Mouse (Mus musculus) lung, postnatal 10 days (tissue): ENCODE data around the gene Gper1.
"Not testable (repeated sequence)": the region's sequence is repeated elsewhere in the genome, so short reads cannot be mapped to it uniquely, and the experiment has no call there.

Experiments used
- DNase-seq: peaks from one replicate; pipeline ENCODE4 v3.0.0; 2021

The Gper1 gene

DNA sequence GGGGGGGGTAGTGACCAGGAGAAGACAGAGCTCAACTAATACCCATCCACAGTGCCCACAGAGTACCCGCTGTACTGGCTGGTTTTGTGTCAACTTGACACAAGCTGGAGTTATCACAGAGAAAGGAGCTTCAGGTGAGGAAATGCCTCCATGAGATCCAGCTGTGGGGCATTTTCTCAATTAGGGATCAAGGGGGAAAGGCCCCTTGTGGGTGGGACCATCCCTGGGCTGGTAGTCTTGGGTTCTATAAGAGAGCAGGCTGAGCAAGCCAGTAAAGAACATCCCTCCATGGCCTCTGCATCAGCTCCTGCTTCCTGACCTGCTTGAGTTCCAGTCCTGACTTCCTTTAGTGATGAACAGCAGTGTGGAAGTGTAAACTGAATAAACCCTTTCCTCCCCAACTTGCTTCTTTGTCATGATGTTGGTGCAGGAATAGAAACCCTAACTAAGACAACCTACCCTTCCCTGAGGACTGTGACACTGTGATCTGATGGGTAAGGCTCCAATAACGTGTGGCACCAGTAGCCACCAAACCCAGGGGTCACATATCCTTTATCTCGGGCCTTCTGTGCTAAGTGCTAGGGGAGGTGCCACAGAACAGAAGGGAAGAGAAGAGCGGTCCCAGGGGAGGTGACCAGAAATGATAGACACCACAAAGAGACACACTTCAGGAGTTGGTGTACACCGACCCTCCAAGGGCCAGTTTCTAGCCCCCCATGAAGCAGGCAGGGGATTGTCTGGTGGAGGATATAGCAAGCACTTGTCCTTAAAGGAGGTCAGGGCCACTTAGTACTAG is 32.4 kb upstream of the Gper1 start:
- not testable (repeated sequence) for DNase-seq

DNA sequence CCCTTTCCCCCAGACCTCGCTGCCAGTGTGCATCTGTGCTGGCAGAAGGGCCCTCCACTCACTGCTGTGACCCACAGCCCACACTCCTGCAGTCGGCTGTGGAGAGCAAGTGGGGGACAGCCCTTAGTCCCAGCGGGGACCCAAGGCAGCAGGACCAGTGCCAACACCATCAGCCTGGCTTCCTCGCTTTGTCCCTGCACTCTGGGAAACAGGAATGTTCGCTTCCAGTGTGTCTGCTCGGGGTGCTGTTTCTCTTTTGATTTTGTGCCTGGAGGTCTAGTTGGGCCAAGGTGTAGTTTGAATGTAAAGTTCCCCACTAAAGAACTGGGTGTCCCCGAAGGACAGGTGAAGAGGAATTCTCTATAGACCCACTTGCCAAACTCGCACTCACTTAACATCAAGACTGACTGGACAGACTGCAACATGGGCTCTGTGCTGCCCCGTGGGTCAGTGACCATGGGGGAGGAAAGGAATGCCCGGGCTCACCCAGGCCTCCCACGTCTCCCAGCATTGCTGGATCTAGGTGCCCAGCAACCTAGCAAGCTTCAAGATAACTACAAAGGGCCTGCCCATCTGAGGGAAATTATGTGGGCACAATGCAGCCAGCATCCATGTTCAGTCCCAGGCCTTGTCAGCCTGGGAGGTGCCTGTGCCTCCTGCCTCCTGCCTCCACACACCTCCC is 31.5 kb upstream of the Gper1 start:
- DNase-seq: no peak

DNA sequence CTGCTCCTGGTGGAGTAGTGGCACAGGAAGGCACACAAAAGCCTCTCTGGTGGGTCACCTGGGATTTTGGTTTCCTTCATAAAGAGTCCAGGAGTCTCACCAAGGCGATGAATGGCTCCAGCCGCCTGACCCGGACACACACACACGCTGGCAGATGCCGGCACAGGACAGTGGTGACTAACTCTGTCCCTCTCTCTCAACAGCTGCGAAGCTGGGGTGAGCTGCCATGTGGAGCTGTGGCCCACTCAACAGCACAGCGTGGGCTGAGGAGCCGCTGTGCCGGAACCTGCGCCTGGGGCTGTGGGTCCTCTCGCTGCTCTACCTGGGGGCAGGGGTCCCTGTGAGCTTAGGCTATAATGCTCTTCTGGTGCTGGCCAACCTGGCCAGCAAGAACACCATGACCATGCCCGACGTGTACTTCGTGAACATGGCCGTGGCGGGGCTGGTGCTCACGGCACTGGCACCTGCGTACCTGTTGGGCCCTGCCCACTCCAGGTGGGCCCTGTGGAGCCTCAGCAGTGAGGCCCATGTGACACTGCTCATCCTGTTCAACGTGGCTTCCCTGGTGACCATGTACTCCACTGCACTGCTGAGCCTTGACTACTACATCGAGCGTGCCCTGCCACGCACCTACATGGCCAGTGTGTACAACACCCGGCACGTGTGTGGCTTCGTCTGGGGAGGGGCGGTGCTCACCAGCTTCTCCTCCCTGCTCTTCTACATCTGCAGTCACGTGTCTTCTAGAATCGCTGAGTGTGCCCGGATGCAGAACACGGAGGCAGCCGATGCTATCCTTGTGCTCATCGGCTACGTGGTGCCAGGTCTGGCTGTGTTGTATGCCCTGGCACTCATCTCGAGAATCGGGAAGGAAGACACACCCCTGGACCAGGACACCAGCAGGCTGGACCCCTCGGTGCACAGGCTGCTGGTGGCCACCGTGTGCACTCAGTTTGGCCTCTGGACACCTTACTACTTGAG is 30.4 kb upstream of the Gper1 start:
- no peak for DNase-seq

DNA sequence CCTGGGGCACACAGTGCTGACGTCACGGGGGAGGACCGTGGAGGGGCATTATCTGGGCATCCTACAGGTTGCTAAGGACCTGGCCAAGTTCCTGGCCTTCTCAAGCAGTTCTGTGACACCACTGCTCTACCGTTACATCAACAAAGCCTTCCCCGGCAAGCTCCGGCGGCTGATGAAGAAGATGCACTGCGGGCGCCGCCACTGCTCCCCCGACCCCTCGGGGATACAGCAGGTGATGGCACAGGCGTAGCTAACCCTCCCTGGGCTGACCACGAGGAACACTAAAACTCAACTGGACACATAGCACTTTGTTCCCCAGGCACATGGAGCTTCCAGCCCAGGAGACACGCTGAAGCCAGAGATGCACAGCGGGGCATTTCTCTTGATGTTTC is 29.8 kb upstream of the Gper1 start:
- no peak for DNase-seq

DNA sequence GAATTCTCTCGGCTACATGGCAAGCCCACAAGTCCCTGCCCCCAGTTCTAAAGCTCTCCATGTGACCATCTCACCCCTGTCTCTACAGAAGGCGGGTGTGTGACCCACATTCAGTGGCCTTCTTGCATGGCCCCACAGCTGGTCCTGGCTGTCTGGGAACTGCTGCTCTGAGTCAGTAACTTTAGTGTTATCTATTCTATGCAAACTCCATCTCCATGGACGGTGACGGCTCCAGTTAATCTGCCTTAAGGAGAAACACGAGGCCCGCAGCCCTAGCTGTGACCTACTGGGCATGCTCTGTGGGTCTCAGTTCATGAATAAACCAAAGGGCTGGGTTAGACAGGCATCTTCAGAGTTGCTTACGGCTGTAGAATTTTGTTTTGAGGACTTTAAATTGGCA is 28.6 kb upstream of the Gper1 start:
- no peak for DNase-seq

GRCm38 (mm10) chr5:139395528-139395927 is 27.4 kb upstream of the Gper1 start:
- no peak for DNase-seq

GRCm38 (mm10) chr5:139397359-139397916 is 25.5 kb upstream of the Gper1 start:
- DNase-seq: no peak

GRCm38 (mm10) chr5:139397959-139398753 is 24.8 kb upstream of the Gper1 start:
- peak; percentile 97 for DNase-seq

DNA sequence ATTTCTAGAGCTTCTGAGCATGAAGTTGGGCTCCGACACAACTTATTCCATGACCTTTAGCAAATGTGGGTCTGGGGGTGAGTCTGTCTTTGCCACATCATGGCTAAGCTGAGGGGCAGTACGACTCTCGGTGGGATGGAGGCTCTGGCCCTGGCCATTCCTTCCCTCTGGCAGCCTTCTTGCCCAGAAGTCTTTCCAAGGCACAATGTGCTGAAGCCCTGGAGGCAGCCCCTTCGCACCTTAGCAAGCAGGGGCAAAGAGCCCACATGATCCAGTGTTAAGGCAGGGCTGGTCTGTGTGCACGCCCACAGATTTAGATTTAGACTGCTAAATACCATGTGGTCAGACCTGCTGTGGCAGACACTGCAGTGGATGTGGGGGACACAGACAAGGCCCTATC is 24.2 kb upstream of the Gper1 start:
- DNase-seq: no peak

DNA sequence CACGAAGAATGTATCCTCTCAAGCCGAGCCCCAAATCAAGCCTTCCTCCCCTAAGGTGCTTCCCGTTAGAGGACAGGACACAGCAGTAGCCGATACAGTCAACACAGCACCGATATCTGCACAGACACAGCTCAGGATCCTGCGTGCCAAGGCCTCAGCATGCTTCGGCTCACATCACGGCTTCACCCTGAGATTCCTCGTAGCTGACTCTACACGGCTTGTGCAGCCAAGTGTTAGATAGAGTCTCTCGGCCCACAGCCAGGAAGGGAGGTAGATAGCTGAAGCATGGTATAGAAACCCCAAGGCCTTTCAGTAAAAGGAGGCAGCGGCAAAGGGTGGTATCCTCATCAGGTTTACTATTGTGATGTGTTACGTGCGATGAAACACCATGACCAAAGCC is 23.0 kb upstream of the Gper1 start:
- no peak for DNase-seq

- no peak for DNase-seq
Observed at GRCm38 (mm10) chr5:139402106-139402505, 20.8 kb upstream of the Gper1 start.

- DNase-seq: no peak
Observed at GRCm38 (mm10) chr5:139403692-139404260, 19.2 kb upstream of the Gper1 start.

DNA sequence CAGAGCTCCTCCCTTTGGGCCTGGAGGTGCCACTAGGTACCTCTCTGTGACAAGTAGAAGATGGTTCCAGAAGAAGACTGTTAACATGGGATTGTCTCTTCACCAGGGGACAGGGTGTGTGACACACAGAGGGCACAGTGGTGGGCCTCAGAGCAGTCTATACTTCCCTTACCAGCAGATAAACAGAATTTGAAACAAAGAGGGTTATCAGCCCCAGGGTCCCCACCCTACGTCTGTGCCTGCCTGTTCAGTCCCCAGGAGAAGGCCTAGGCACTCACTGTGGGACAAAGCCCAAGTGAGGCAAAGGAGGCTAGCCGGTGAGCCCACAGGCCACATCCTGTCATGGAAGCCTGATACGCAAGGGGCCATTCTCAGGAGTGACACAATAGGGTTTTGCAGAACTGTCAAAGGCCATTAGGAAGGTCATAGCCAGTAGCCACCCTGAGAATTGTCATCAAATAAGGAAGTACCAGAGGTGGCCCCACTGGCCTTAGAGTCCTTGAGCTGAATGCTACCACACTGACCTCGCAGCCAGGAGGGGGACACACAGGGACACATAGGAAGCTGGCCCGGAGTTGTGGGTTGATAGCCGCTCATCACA is 18.1 kb upstream of the Gper1 start, which contains the start of gene C130050O18Rik:
C130050O18Rik (plus strand) TSS at position 480 of the 601 bp plus-strand sequence.
- no peak for DNase-seq

DNA sequence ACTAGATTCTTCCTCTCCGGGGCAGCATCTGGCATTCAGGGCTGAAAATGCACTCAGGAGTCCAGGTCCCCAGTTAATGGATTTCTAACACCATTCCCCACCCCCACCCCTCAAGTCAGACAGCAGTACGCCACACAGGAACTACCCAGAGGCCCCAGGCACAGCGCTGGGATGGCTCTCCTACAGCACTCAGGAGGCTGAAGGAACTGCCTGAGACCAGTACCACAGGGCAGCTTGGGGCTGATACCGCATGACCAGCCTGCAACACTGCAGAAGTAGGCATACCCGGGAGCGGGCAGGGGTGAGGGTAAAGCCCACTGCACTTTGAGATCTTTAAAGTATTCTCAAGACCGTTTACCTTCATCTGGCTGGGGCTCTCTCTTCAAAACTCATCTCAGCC is 17.5 kb upstream of the Gper1 start:
- DNase-seq: no peak

DNA sequence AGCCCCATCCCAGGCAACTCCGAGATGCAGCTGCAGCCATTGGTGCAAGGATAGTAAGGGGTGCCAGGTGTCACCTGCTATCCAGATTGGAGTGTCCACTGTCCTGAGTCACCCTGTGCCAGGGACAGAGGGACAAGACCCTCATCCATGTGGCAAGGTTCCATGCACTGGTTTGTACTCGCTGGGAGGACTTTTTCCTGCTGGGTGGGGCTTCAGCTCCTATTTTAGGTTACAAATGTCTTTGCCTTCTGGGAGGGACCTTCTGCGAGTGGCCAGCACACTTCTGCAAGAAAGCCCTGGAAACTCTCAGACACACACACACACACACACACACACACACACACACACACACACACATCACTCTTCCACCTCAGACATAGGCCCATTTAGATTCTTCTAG is 17.0 kb upstream of the Gper1 start:
- no peak for DNase-seq

GRCm38 (mm10) chr5:139407121-139407885 is 15.6 kb upstream of the Gper1 start:
- peak; percentile 58 for DNase-seq

DNA sequence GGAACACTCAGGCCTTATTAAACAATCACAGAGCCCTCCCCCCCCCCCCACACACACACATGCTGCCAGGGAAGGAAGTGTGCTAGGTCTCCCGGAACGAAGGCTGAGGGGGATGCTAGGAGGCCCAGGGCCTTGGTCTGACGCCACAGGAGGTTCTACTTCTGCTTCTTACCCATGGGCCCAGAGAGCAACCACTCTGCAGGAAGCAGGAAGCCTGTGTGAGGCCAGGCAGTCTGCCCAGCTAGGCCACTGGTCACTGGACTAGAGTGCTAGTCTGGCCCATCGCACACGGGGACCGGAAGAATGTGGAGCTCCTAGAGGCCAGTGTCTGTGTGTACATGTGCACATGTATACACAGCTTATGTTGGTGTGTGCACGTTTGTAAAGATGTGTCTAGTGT is 14.4 kb upstream of the Gper1 start:
- DNase-seq: peak; percentile 65

GRCm38 (mm10) chr5:139409412-139409811 is 13.5 kb upstream of the Gper1 start:
- DNase-seq: peak; percentile 90

DNA sequence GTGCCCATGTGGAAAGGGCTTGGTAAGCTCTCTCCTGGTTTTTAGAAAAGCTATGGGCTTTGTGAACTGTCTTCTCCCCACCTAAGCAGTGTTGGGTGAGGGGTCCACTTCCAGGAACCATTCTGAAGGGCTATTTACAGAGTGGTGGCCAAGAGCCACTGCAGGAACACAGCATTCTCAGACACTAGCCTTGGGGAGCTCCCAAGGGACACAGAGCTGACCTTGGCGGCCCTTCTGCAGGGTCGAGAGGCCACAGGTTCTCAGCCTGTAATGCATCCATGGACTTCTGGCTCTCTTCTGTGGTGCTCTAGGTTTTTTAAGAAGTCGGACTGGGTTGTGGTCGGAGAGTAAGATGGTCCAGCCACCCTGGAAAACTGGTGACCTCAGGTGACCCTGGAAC is 12.9 kb upstream of the Gper1 start:
- DNase-seq: no peak

- no peak for DNase-seq
Observed at GRCm38 (mm10) chr5:139411117-139411516, 11.8 kb upstream of the Gper1 start.
